Mouse (Mus musculus): ENCODE data around the gene Sh3bp5l.
A peak's percentile ranks its signal among the peaks of the same experiment; 100 is the strongest.

DNA sequence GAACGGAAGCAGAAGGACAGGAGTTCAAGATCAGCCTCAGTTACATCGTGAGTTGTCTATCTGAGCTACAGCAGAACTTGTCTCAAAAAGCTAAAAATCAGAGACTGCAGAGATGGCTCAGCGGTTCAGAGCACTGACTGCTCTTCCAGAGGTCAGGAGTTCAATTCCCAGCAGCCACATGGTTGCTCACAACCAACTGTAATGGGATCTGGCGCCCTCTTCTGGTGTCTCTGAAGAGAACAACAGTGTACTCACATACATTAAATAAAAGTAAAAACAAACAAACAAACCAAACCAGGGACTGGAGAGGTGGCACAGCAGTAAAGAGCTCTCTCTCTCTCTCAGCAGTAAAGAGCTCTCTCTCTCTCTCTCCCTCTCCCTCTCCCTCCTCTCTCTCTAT is 20.1 kb downstream of the Sh3bp5l start:
- TF ChIP-seq CTCF (IDR thresholded peaks at IDR 0.05) (peak; percentile 42), EP300 (IDR thresholded peaks at IDR 0.05; ENCODE audit: insufficient read depth, low read depth, low read length) (no peak), POLR2A (IDR thresholded peaks at IDR 0.05; ENCODE audit: insufficient read depth, low read depth, low read length) (no peak)

Measured in heart, adult 2 months (tissue).